Mouse (Mus musculus): ENCODE measurements around the gene Trp53i11.

The Trp53i11 gene
- long read RNA-seq, experiment 1, transcript Trp53i11-201 (8 exons, 2,654 nt) = major isoform, 16 of 56 reads
- long read RNA-seq, experiment 1, partial matches to known transcripts = 13 of 56 reads
- long read RNA-seq, experiment 1, other reads (novel, unspliced or antisense) = 23 of 56 reads
- long read RNA-seq, experiment 2, transcript Trp53i11-201 (8 exons, 2,654 nt) = major isoform, 12 of 54 reads
- long read RNA-seq, experiment 2, transcript Trp53i11-202 (8 exons, 2,703 nt) = major isoform, 12 of 54 reads
- long read RNA-seq, experiment 2, partial matches to known transcripts = 14 of 54 reads
- long read RNA-seq, experiment 2, other reads (novel, unspliced or antisense) = 16 of 54 reads

GRCm38 (mm10) chr2:93187323-93187996 lies at the start of gene Trp53i11:
Trp53i11 (plus strand) TSS chr2:93187548.
- intact Hi-C loops (cut with DNase I) = loop anchor here (5.0 kb wide), 1 partner anchor 45 kb away; no protein-coding TSS in a partner anchor

GRCm38 (mm10) chr2:93139476-93139875 lies 47.9 kb upstream of the Trp53i11 start:
- intact Hi-C loops (cut with DNase I) = no loop called here

GRCm38 (mm10) chr2:93141329-93141728 lies 46.0 kb upstream of the Trp53i11 start:
- intact Hi-C loops (cut with DNase I) = loop anchor here (5.0 kb wide), 1 partner anchor 46 kb away; the partner anchor contains the start of gene Trp53i11

GRCm38 (mm10) chr2:93142616-93143015 lies 44.7 kb upstream of the Trp53i11 start:
- intact Hi-C loops (cut with DNase I) = loop anchor here (5.0 kb wide), 1 partner anchor 45 kb away; the partner anchor contains the start of gene Trp53i11

- intact Hi-C loops (cut with DNase I) = loop anchor here (5.0 kb wide), 1 partner anchor 43 kb away; the partner anchor contains the start of gene Trp53i11
These were observed 43.2 kb upstream of the Trp53i11 start for GRCm38 (mm10) chr2:93144126-93144525.

- intact Hi-C loops (cut with DNase I) = no loop called here
These were observed 37.3 kb upstream of the Trp53i11 start for GRCm38 (mm10) chr2:93150009-93150408.

- intact Hi-C loops (cut with DNase I) = no loop called here
These were observed 36.5 kb upstream of the Trp53i11 start for GRCm38 (mm10) chr2:93150673-93151450.

GRCm38 (mm10) chr2:93152191-93152601 lies 35.2 kb upstream of the Trp53i11 start:
- intact Hi-C loops (cut with DNase I) = no loop called here

- intact Hi-C loops (cut with DNase I) = no loop called here
These were observed 34.4 kb upstream of the Trp53i11 start for GRCm38 (mm10) chr2:93152883-93153491.

- intact Hi-C loops (cut with DNase I) = no loop called here
These were observed 33.5 kb upstream of the Trp53i11 start for GRCm38 (mm10) chr2:93153833-93154232.

- intact Hi-C loops (cut with DNase I) = no loop called here
These were observed 32.8 kb upstream of the Trp53i11 start for GRCm38 (mm10) chr2:93154486-93155032.

- intact Hi-C loops (cut with DNase I) = no loop called here
These were observed 26.8 kb upstream of the Trp53i11 start for GRCm38 (mm10) chr2:93160467-93161035.

GRCm38 (mm10) chr2:93161914-93162664 lies 25.3 kb upstream of the Trp53i11 start:
- intact Hi-C loops (cut with DNase I) = no loop called here

- intact Hi-C loops (cut with DNase I) = no loop called here
These were observed 24.6 kb upstream of the Trp53i11 start for GRCm38 (mm10) chr2:93162791-93163190.

GRCm38 (mm10) chr2:93163317-93163716 lies 24.0 kb upstream of the Trp53i11 start:
- intact Hi-C loops (cut with DNase I) = no loop called here

- intact Hi-C loops (cut with DNase I) = no loop called here
These were observed 23.5 kb upstream of the Trp53i11 start for GRCm38 (mm10) chr2:93163750-93164335.

- intact Hi-C loops (cut with DNase I) = no loop called here
These were observed 21.1 kb upstream of the Trp53i11 start for GRCm38 (mm10) chr2:93166295-93166694.

- intact Hi-C loops (cut with DNase I) = no loop called here
These were observed 20.5 kb upstream of the Trp53i11 start for GRCm38 (mm10) chr2:93166734-93167406.

Data from adrenal gland (tissue).